Mouse (Mus musculus): Measurements from ENCODE around the gene Usp3.

DNA sequence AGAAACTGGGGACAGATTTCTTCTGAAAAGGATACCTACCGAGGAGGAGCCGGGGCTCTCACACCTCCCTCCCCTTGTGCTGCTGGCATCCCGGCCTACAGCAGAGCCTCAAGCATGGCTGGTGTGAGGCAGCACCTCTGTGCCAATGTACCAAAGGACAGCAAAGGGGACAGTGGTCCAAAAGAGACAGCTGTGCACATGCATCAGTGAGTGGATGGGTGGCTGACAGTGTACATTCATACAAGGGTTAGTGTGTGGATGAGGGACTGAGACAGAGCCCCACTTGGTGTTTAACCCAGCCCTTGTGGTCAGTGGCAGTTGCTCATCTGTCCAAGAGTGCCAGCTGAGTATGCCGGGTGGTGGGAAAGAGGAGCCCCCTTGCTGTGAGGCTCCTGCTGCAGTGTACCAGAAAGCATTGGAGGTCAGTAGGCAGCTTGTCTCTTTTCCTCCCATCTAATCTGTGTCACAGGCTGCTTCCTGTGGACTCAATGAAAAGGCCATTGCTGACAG is 84.0 kb downstream of the Usp3 start:
- TF ChIP-seq CTCF (conservative IDR thresholded peaks at IDR 0.05; ENCODE audit: insufficient read depth, insufficient read length, low read depth, low read length) (no peak), POLR2A (IDR thresholded peaks at IDR 0.05; ENCODE audit: low read depth, low read length) (no peak)

Measured in kidney, adult 2 months (tissue).